Mouse (Mus musculus): ENCODE measurements around the gene Dmrt1. TPM values are rescaled to one million over a fixed set of nuclear protein-coding genes. Genes with fewer than 3 reads are reported as not detected.

The Dmrt1 gene
- total RNA-seq, 2 experiments from 2014 or later: not detected

DNA sequence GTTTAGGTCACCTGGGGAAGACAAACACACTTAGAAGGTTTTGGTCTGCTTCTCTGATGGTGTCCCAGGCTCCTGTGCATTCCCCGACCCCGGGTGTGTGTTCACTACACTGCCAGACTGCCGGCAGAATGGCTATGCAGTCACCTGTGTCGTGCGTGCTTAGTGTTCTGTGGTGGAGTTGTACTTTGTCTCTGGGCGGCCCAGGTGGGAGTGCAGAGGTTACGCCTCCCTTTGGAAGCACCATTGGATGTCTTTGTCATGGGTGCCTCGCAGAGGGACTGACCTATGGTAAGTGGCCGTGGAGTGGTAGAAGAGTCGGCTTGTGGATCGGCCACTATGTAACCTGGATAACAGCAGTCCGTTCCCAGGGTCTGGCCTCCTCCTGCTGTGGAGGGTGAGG, 59.0 kb downstream of the Dmrt1 start:
- no peak for DNase-seq (ENCODE audit: low spot score in 2 of 2)

DNA sequence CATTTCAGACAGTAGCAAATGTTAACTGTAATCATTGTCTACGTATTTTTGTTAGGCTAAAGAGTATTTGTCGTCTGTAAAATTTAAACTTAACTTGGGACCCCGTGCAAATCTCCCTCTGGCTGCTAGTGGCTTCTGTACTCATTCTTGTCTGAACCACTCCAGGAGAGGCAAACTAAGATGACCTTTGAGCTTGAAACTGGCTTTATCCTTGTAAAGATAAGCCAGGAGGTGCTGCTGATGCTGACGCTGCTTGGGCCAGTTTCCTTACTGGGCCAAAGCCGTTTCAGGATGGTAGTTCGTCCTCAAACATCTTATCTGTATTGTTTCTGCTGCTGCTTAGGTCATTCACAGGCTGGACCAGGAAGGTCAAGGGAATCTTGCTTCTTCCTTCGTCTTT, 64.4 kb downstream of the Dmrt1 start:
- no peak for DNase-seq (ENCODE audit: low spot score in 2 of 2)

DNA sequence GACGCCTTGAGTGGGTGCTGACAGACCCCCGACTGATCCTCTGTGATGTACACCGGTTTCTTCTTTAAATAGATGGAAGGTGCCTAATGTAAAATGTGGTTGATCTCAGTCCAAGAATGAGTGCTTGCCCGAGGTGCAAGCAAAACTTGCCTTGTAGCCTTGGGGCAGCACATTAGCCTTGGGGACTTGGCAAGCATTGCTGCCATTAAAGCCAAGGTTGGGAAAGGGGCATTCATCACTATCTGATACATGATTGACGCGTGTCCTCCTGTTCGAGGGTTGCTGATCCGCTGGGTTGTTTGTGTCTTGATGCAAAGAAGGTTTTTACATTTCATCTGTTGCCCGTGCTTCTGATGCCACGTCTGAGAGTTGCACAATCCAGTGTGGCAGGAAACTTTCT, 69.0 kb downstream of the Dmrt1 start:
- no peak for DNase-seq (ENCODE audit: low spot score in 2 of 2)

DNA sequence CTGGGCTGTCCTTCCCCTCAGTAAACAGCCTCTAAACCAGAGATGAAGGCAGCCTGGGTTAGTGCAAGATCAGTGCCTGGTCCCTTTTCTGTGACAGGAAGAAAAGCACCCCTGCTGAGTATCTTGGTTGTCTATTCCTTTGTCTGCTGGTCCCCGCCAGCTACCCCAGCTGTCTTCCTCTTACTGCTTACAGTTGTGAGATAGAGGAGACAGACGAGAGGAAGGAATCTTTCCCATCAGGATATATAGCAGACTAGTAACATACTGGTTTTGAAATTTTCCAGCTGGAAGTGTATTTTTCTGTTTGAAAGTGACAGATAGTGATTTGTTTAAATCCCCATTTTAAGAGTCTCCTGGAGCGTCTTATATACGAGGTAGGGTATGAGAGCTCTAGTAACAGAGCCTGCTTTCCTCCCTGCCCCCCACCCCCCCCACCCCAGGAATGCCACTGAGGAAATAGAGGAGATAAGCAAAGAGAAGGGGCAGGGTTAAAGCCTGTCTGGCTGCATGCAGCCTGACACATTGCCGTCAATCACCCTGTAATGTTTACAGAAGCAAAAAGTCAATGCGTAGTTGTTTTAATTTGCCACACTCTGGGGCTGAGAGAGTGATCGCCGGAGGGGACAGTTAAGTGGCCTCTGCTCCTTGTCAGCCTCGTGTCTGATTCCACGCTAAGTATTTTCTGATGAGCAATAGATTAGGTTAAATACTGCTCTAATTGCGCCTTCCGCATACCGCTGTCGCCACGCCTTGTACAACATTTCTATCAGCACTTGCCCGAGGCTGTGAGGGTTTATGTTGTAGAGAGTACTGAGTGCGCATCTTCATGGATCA, 69.8 kb downstream of the Dmrt1 start:
- DNase-seq (ENCODE audit: low spot score in 2 of 2): no peak

DNA sequence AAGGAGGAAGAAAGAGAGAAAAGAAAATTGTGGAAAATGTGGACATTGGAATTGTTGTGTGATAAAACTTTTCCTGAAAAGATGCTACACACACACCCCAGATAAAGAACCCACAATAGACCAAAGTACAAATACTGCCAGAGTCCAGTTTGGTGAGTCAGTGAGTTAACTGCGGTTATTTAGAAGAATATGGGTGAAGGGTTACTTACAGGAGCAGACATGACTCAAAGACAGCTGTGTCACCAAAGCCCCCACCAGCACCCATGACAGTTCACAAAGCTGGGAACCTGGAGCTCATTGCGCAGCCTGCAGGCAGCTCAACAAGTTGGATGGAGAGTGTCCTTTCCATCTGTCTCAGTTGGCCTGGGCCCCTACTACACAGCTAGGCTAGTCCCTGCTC, 72.9 kb downstream of the Dmrt1 start:
- no peak for DNase-seq (ENCODE audit: low spot score in 2 of 2)

DNA sequence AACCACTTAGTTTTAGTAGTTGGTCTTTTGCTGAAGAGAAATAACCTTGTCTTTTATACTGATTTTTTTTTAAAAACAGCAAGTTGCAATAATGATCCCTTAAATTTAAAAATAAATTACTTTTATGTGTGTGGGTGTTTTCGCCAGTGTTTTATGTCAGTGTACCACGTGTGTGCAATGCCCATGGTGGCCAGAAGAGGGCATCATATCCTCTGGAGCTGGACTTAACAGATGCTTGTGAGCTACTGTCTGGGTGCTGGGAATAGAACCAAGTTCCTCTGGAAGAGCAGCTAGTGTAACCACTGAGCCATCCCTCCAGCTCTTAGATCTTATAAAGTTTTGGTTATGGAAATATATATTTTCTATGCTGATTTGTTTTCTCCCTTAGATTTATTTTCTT, 74.0 kb downstream of the Dmrt1 start:
- DNase-seq (ENCODE audit: low spot score in 2 of 2): no peak

DNA sequence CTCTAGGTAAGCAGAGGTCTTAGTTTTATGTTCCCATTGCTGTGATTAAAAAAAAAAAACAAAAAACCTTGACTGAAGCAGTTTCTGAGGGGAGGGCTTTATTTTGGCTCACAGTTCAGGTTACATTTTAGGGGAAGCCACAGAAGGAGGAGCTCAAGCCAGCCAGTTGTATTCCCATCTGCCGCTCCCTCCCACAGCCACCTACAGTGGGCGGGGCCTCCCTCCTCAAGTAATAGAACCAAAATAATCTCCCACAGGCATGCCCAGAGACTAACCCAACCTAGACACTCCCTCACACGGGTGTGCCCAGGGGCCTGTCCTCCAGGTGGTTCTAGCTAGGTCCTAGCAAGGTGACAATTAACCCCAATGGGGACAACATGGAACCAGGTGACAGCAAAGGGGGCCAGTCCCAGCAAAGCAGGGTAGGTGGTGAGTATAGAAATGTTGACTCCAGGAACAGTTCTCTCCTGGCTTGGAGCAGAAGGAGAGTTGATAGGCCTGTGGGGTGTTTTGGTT, 92.4 kb downstream of the Dmrt1 start:
- no peak for DNase-seq (ENCODE audit: low spot score in 2 of 2)

DNA sequence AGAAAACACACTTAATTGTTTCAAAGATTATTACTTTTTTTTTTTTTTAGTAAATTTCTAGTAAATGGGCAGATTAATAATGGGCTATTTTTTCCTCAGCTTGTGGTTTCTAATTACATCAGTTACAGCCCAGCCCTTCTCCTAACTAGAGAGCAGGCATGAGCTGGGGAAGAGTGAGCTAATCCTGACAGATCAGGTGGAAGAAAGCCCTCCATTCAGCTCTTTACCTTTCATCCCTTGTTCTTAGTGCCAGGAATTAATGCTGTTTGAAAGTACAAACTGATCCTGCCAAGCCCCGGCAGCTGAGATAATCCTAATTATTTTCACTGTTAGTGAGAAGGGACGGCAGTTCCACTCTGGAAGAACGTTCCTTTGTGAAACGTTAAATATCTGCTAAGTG, 93.2 kb downstream of the Dmrt1 start:
- DNase-seq (ENCODE audit: low spot score in 2 of 2): no peak

DNA sequence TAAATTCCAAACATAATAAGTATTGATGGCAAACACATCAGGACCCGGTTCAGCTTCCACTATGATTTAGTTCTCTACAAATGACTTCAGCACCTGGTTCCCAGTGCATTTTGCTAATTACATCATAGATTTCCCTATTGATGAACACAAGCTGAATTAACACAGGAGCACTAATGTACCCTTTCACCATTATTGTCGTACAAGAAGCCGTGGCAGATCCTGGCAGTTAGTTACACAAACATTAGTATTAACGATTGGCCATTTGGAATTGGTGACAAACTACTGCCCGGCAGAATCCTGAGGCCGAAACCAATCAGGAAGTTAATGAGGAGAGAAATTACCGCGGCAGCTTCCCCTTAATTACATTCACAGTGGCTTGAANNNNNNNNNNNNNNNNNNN, 96.5 kb downstream of the Dmrt1 start:
- DNase-seq (ENCODE audit: low spot score in 2 of 2): no peak

DNA sequence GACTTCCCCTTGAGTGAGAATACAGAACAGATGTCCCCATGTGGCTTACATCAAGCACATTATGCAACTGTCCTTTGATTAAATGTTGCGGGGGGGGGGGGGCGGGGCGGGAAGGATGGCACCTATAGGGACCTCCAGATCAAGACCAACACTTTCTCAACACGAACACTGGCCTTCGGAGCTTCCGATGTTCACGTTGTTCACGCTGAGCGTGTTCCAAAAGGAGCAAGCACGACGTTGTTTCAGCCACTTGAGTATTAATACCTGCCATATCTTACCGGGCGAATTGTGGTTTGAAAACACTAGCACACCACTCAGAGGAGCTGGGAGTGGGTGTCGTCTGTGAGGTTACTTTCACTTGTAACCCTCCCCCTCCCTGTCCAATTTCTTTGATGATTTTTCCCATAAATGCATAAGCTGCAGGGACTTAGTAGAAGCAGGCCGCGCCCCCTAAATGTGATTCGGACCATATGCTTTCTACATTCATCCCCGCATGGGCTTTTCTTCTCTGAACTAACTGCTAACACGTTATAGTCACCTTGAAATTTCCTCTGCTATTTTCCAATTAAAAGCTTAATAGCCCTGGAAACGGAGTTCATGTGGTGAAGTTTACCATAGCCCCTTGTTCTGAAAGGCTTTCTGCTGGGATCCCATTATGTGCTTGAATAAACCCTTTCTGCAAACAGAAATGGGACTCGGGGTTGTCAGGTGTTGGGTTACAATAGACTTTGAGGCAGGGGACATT, 102.2 kb downstream of the Dmrt1 start:
- DNase-seq (ENCODE audit: low spot score in 2 of 2): no peak

DNA sequence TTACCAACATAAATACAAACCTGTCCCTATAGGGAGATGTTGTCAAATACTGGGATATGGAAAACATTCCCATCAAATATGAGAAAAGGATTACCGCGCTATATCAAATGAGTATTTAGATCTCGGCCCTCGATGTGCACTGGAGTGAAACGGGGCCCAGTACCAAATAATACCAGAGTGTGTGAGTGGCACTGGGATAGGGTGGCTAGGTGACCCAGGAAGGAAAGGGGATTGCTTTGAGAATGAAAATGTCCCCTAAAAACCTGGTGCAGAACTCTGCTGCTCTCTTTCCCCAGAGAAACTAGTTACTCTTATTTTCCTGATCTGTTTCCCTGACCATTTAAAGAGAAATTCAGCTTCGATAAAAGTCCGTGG, 102.8 kb downstream of the Dmrt1 start:
- DNase-seq (ENCODE audit: low spot score in 2 of 2): no peak

DNA sequence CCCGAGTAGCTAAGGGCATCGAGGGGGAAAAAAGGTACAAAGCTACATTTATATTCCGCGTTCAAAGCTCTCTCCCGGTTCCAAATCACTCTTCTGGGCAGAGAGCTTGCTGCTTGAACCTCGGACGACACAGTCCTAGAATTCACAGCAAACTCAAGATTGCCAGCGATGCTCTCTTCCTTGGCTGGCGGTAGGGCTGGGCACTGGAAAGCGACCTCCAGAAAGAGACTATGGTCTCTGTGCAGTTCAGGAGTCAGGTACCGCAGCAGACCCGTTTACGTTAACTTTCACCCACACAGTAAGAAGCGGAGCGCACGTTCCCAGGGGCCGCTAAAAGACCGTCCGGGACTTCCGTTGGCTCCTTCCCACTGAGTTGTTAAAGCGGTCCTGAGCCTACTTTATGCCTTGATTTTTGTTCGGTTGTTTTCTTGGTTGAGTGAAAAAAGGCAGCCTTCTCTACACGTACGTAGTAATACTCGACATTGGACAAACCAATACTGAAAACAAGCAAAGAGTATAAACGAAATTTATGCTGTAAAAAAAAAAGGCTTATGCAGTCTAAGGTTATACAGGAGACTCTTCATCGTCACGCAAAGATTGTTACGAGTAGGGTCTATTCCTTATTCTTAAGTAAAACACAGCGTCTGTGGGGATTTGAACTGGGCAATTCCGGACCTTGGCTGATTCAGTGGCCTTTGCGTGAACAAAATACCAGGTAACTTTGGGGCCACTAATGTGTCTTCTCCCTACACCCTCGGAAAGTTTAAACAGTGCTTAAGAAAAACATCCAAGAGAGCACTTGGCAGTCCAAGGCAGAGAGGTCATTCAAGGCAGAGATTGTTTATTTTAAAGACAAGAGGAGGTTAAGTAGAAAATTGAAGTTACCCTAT, 103.8 kb downstream of the Dmrt1 start:
- DNase-seq (ENCODE audit: low spot score in 2 of 2): no peak

DNA sequence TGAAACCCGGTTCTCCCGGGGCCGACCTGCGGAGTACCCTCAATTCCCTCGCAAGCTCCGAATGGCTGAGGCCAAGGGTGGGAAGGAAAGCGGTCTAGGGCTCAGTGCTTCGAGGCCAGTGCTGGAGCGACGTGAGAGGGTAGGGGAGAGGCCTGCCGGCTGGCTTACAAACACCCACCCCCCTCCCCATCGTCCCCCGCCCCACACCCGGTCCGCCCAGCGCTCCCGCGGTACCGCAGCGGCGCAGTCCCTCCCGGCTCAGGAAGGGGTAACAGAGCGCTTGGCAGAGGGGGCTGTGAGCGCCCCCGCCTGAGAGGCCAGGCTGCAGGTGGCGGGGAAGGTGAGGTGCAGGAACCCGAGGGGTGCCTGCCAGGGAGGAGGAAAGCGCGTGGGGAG, 104.6 kb downstream of the Dmrt1 start, which contains the start of gene Dmrt3:
TSS of gene Dmrt3 (plus strand) at position 287 of the 396 bp plus-strand sequence.
- no peak for DNase-seq (ENCODE audit: low spot score in 2 of 2)

DNA sequence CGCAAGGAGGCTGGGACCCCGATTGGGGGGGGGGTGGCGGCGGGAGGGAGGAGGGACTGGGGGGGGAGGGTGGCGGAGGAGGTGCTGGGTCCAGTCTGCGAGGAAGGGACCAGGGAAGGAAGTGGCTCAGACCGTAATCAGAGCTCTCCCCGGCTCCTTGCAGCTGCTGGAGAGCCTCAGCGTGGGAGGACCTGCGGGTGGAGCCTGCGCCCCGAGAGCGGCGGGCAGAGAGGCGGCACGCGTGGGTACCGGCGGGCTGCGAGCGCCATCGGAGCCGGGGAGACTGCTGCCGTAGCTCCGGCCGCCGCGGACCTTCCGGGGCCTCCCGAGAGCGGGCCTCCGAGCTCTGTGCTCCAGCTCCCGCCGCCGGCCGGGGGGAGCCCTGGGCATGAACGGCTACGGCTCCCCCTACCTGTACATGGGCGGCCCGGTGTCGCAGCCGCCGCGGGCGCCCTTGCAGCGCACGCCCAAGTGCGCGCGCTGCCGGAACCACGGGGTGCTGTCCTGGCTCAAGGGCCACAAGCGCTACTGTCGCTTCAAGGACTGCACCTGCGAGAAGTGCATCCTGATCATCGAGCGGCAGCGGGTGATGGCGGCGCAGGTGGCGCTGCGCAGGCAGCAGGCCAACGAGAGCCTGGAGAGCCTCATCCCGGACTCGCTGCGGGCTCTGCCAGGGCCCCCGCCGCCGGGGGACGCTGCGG, 105.1 kb downstream of the Dmrt1 start:
- DNase-seq (ENCODE audit: low spot score in 2 of 2): no peak

DNA sequence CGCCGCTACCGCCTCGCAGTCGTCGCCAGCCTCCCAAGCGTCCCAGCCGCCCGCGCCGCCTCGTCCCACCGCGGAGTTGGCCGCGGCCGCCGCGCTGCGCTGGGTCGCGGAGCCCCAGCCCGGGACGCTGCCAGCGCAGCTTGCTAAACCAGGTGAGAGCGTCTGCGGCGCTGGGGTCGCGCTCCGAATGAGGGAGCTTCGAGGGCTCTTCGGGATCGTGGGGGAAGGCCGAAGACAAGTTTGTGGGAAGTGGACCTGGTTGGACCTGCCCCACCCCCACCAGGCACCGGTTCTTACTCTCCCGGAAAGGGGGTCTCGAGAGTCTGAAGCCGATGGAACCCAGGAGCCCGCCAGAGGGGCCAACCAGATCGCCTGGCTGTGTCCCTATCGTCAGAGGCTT, 105.7 kb downstream of the Dmrt1 start:
- DNase-seq (ENCODE audit: low spot score in 2 of 2): no peak

DNA sequence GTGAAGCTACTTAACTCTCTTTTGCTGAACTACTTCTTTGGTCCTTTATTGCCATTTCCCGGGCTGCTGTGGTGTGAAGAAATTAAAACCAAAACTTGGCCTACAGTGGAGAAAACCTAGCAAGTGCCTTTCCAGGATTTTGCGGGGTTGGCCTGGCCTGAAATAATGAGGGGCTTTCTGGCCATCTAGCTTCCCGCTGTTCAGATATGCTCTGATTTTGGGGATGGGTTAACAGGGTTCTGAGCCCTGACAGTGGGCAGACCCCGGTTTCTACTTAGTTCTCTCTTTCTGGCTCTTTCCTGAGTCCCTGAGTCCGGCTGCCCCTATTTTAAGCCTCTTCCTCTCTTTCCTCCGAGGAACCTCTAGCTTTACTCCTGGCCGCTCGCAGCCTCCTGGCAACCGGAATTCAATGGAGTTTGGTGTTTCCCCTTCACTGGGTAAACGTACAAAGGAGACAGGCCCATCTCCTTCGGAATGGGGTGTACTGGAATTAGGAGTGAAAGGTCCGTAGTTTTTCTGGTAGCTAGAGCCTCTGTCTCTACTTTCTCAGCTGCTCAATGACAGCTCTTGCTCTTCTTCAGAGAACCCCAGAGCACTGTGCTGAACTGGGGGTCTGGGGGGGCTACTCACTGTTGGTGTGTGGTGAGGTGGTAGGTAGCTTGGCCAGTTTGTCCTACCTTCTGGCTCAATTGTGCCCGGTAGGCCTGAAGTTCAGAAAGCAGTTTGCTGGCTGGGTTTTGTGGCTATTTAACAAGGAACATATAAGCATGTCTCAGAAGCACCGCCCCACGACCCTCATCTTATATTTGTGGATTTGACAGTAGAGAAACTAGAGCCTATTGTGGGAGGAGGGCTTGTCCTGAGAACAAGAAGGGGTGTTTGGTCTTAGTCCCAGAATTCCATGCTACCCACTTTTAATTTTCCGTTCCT, 106.7 kb downstream of the Dmrt1 start:
- no peak for DNase-seq (ENCODE audit: low spot score in 2 of 2)

DNA sequence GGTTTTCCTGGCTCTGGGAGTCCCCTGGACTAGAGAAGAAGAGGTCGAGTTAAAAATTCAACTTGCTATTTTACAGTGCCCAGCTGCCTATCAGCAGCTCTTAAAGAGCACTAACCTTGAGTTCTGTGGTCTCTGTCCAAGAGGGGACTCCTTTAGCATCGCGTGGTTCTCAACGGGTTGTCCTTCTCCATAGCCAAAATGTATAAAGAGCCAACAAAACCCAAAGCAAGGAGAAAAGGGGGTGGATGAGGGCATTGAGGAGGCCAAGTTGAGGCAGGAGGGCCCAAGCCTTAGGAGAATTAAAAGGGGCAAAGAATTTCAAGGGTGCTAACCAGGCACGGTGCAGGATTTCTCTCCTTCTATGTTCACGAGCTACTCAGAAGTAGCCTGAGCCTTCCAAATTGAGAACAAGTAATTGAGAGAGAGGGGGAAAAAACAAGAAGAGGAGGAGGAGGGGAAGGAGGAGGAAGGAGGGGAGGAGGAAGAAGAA, 107.4 kb downstream of the Dmrt1 start:
- no peak for DNase-seq (ENCODE audit: low spot score in 2 of 2)

DNA sequence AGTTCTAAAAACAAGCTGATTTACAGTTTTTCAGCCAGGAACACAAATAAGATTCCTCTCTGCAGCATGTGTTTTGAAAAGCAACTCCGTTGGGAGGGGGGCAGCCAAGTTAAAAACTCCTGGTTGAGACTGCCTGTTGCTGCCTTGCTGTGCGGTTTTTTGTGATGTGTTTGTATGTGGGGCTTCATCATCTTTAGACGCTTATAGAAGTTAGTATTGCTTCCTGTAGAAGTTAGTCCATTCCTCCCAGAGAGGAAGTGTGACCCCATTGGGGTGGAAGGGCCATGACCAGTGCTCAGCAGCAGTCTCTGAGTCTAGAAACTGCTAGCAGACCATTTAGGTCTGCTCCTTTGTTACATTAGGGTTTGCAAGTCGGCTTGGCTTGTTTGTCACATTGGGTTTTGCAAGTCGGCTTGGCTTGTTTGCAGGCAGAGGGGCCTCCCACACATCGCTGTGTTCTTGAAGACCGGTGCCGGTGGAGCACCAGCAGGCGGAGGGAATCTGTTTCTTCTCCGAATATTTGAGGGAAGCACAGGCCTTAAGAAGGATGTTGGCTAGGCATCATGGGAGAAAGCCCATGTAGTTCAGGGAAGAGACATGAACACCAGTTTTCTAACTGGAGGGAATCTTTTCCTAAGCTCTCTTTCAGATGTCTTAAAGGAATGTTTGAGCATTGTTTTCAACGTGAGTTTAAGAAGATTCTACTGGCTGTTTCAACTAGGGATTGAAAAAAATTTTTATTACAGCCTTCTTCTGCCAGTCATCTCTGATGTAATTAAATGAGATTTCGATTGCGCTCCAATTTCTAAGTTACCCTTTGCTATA, 108.3 kb downstream of the Dmrt1 start:
- DNase-seq (ENCODE audit: low spot score in 2 of 2): no peak

DNA sequence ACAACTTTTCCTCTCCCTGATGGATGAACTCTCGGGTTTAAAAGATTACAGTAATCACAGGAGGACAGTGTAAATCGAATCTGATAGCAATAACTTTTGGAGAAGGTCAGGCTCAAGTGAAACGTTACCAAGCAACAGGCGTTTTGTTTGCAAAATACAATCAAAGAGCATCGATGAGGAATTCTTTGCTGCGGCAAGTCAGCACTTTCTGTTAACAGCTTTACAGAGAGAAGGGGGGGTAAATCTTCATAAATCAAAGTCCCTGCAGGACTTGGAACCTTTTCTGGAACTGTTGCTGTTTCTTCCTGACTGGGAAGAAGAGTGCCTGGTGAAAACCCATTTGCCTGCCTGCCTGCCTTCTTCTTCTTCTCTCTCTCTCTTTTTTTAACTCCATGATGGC, 110.5 kb downstream of the Dmrt1 start:
- DNase-seq (ENCODE audit: low spot score in 2 of 2): no peak
